Mouse (Mus musculus) limb, embryonic 15.5 days (tissue): Measurements from ENCODE around the gene Arid1b. TPM values are rescaled to one million over a fixed set of nuclear protein-coding genes. Genes with fewer than 3 reads are reported as not detected.
"Not testable (repeated sequence)": the region's sequence is repeated elsewhere in the genome, so short reads cannot be mapped to it uniquely, and the experiment has no call there.

Experiments used
- ATAC-seq: fragments of 200-750 bp; cut with Nextera tagmentation; 2 replicates; pipeline ENCODE4 v1.8.0; 2017; ENCODE audit warnings: low read depth, moderate TSS enrichment; ENCODE audit not compliant: insufficient number of reproducible peaks, low FRiP score, low TSS enrichment
- H3K27ac ChIP-seq: fragments of 300-500 bp; sonication (generic); 2 replicates; pipeline ENCODE4 v1.5.1; 2015; ENCODE audit warnings: moderate library complexity, mild to moderate bottlenecking, inconsistent platforms
- H3K27me3 ChIP-seq: fragments of 300-500 bp; sonication (generic); 2 replicates; pipeline ENCODE4 v1.6.1; 2015; ENCODE audit warnings: inconsistent platforms
- H3K36me3 ChIP-seq: fragments of 300-500 bp; sonication (generic); 2 replicates; pipeline ENCODE4 v1.6.1; 2015; ENCODE audit warnings: inconsistent platforms
- H3K4me1 ChIP-seq: fragments of 300-500 bp; sonication (generic); 2 replicates; pipeline ENCODE4 v1.6.1; 2015; ENCODE audit warnings: inconsistent platforms
- H3K4me2 ChIP-seq: fragments of 300-500 bp; sonication (generic); 2 replicates; pipeline ENCODE4 v1.6.1; 2015; ENCODE audit warnings: mild to moderate bottlenecking, inconsistent platforms
- H3K4me3 ChIP-seq: fragments of 300-500 bp; sonication (generic); 2 replicates; pipeline ENCODE4 v1.5.1; 2015; ENCODE audit warnings: mild to moderate bottlenecking, inconsistent platforms
- H3K9ac ChIP-seq: fragments of 300-500 bp; sonication (generic); 2 replicates; pipeline ENCODE4 v1.6.1; 2015; ENCODE audit warnings: inconsistent platforms
- H3K9me3 ChIP-seq: fragments of 300-500 bp; sonication (generic); 2 replicates; pipeline ENCODE4 v1.6.1; 2016; ENCODE audit warnings: inconsistent platforms
- WGBS: fragments of 180-500 bp; shearing (Covaris S2); methylation state at CpG from one replicate; pipeline ENCODE4 v1.1.7; 2015; 5-methylcytosine and 5-hydroxymethylcytosine counted together
- polyA plus RNA-seq: library from polyadenylated mRNA; unstranded; fragments of >200 nt; fragmentation: Nextera tagmentation; extraction: Ambion mirVana; gene quantifications from 2 replicates; pipeline ENCODE4 v1.2.1, GENCODE M21; 2015

Arid1b gene
- polyA plus RNA-seq, 1 experiment from 2014 or later = 11.4 TPM

DNA sequence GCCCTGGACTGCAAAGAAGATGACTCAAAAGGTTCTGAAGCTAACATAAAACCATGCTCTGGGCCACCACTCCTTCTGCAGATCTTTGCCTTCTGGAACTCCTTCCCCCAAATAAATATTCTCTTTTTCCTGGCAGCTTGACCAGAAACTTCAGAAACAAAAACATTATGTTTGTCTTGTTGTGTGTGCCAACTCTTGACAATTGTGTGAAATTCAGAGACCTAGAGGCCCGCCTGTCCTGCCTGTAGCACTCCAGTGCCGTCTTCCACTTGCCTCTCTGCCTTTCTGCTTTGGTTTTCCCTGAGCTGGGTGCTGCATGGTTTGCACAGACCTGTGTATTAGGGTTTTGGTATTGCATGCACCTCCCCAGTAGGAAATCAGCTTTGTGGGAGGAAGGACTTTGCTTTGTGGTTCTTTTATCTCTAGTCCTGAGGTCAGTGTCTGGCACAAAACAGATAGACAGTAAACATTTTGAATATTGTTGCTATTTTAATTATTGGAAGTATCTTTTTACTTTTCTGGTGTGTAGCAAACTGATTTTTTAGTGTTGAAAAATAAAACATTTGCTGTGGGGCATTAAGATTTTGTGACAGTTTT, 114.5 kb downstream of the Arid1b start:
- ATAC-seq = no peak
- Histone ChIP-seq H3K27me3 (no peaks in the 10 kb centered on the region), H3K9ac (no peak overlapping the region), H3K4me2 (no peak overlapping the region), H3K4me3 (no peak overlapping the region), H3K27ac (no peak overlapping the region), H3K9me3 (no peaks in the 10 kb centered on the region), H3K4me1 (peaks cover 40% of the 10 kb centered on the region), H3K36me3 (no peaks in the 10 kb centered on the region)
- 55% methylated on average over 2 of the region's 2 CpGs for WGBS

DNA sequence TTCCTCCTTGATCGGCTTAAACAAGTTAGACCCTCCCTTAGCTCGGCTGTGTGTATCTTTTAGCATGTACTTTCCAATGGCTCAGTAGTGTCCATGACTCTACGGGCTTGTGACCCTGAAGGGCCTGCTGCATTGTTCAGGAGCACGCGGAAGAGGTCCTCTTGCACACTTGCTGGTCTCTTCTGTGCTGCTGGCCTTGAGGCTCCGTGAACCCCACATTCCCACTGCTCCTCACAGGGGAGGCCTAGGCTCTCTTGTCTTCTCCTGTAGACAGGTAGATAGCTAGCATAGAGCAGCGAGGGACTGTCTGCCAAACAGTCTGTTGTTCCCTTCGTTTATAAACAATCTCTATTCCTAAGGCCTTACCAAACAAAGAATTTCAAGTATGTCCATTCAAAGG, 115.2 kb downstream of the Arid1b start:
- H3K27me3 ChIP-seq = no peaks in the 10 kb centered on the region
- peaks cover 40% of the 10 kb centered on the region for H3K4me1 ChIP-seq
- H3K4me3 ChIP-seq = no peak overlapping the region
- ATAC-seq = no peak
- H3K36me3 ChIP-seq = no peaks in the 10 kb centered on the region
- no peak overlapping the region for H3K4me2 ChIP-seq
- WGBS = 74% methylated on average over 8 of the region's 8 CpGs
- no peaks in the 10 kb centered on the region for H3K9me3 ChIP-seq
- H3K9ac ChIP-seq = no peak overlapping the region
- no peak overlapping the region for H3K27ac ChIP-seq

DNA sequence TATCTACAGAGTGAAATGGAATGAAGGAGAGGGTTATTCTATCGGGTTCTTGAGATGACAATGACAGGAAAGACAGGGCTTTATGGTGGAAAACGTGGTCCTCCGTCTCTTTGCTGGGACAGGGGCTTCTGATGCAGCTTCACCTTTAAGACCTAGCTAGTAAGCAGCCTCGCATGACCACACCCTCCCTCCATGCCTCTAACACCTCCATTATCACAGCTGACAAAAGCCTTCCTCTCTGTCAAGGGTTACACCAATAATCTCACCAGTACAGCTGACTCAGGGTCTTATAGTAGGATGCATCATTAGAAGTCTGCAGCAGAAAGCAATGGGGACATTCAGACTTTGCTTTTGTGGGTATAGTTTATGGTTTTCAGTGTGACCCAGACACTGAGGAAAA, 116.0 kb downstream of the Arid1b start:
- no peak overlapping the region for H3K9ac ChIP-seq
- no peaks in the 10 kb centered on the region for H3K27me3 ChIP-seq
- peaks cover 34% of the 10 kb centered on the region for H3K4me1 ChIP-seq
- H3K4me3 ChIP-seq = no peak overlapping the region
- H3K4me2 ChIP-seq = no peak overlapping the region
- WGBS = 72% methylated on average over 4 of the region's 4 CpGs
- no peak for ATAC-seq
- H3K9me3 ChIP-seq = no peaks in the 10 kb centered on the region
- H3K27ac ChIP-seq = no peak overlapping the region
- no peaks in the 10 kb centered on the region for H3K36me3 ChIP-seq

DNA sequence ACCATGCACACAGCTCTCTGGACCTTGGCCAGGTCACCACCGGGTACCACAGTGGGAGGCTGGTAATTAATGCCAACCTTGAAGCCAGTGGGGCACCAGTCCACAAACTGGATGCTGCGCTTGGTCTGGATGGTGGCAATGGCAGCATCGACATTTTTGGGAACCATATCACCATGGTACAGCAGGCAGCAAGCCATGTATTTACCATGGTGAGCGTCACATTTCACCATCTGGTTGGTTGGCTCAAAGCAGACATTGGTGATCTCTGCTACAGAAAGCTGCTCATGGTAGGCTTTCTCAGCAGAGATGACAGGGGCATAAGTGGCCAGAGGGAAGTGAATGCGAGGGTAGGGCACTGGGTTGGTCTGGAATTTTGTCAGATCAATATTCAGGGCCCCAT, 116.8 kb downstream of the Arid1b start:
- not testable (repeated sequence) for H3K36me3 ChIP-seq, H3K27me3 ChIP-seq, H3K9me3 ChIP-seq, H3K4me2 ChIP-seq, H3K27ac ChIP-seq, H3K4me3 ChIP-seq, ATAC-seq, H3K9ac ChIP-seq
- WGBS = 95% methylated on average over 5 of the region's 5 CpGs
- peaks cover 28% of the 10 kb centered on the region for H3K4me1 ChIP-seq

DNA sequence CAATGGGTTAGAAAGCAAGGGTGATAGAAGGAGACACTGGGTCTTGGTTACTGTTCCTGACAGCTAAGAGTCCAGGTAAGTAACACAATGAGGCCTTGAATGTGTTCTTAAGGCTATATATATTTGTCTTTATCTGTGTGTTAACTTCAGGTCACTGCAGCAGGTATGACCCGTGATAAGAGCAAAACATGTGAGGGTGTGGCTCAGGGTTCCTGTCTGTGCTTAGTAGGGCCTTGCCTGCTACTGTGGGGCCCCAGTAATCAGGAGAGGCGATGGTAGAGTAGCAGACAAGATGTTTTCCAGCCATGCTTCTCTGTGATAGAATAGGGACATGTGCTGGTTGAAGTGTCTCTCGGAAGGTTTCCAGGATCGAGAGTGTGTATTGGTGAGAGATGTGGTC, 118.0 kb downstream of the Arid1b start:
- Histone ChIP-seq H3K4me3 (no peak overlapping the region), H3K4me1 (peaks cover 17% of the 10 kb centered on the region), H3K36me3 (no peaks in the 10 kb centered on the region), H3K4me2 (no peak overlapping the region), H3K27ac (no peak overlapping the region), H3K27me3 (no peaks in the 10 kb centered on the region), H3K9me3 (no peaks in the 10 kb centered on the region), H3K9ac (no peak overlapping the region)
- ATAC-seq = no peak
- 88% methylated on average over 4 of the region's 4 CpGs for WGBS

DNA sequence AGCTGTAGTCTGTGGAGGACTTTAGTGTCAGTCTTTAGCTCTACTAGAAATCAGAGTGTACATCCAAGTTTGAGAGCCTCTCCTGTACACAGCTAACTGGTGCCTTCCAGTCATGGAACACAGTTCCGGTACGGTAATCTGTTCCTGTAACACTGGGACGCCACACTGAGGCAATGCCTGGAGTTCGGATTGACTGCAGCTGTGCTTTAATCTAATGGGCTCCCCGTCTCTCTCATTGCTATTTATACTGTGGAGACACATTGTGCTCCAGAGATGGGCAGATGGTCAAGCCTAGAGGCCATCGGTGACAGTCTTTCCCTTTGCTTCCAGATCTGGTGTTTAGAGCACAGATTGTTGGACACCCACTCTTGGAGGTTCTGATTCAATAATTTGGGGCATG, 121.8 kb downstream of the Arid1b start:
- Histone ChIP-seq H3K4me2 (no peak overlapping the region), H3K4me3 (no peak overlapping the region), H3K9ac (no peak overlapping the region), H3K4me1 (peaks cover 5% of the 10 kb centered on the region; the same call in 1 of the 2 replicates), H3K36me3 (no peaks in the 10 kb centered on the region), H3K9me3 (no peaks in the 10 kb centered on the region), H3K27ac (no peak overlapping the region), H3K27me3 (no peaks in the 10 kb centered on the region)
- 86% methylated on average over 6 of the region's 6 CpGs for WGBS
- ATAC-seq = no peak

DNA sequence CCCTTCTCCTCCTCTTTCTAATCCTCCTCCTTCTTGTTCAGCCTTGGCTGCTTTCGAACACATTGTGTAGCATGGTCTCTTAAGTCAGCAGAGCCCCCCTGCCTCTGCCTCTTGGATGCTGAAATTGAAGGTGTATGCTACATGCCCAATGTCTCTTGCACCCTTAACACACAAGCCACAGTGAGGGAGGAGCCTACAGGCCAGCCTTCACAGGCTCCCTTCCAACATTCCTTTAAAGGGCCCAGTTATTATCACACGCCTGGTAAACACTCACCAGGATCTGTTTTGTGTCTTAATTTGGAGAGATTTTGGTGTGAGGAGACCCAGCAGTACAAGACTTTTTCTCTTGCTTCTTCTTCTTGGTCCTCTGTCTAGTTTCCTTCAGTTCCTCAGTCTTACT, 122.9 kb downstream of the Arid1b start:
- WGBS = 72% methylated on average over 2 of the region's 2 CpGs
- Histone ChIP-seq H3K9ac (no peak overlapping the region), H3K36me3 (no peaks in the 10 kb centered on the region), H3K4me1 (peaks cover 5% of the 10 kb centered on the region; the same call in 1 of the 2 replicates), H3K4me2 (no peak overlapping the region), H3K4me3 (no peak overlapping the region), H3K27me3 (no peaks in the 10 kb centered on the region), H3K9me3 (no peaks in the 10 kb centered on the region), H3K27ac (no peak overlapping the region)
- ATAC-seq = no peak

DNA sequence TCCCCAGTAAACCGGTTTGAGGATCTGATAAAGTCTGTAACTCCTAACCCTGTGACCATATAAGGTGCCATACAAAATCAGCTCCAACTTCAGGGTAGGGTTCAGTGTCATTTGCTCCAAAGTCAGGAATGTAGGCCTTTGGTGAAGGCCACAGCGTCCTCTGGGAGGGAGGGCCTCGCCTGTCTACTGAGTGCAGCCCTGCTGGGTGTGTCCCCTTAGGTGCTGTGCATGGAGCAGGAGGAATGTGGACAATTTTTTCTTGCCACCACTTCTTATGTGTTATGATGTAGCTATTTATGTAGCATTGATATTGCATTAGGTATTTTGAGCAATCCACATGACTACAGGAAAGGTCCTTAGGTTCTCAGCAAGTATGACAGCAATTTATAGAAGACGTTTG, 124.0 kb downstream of the Arid1b start:
- Histone ChIP-seq H3K4me1 (peaks cover 5% of the 10 kb centered on the region; the same call in 1 of the 2 replicates), H3K9me3 (no peaks in the 10 kb centered on the region), H3K27ac (no peak overlapping the region), H3K9ac (no peak overlapping the region), H3K27me3 (no peaks in the 10 kb centered on the region), H3K4me2 (no peak overlapping the region), H3K36me3 (no peaks in the 10 kb centered on the region), H3K4me3 (no peak overlapping the region)
- ATAC-seq = no peak
- WGBS = 79% methylated on average over 4 of the region's 4 CpGs

DNA sequence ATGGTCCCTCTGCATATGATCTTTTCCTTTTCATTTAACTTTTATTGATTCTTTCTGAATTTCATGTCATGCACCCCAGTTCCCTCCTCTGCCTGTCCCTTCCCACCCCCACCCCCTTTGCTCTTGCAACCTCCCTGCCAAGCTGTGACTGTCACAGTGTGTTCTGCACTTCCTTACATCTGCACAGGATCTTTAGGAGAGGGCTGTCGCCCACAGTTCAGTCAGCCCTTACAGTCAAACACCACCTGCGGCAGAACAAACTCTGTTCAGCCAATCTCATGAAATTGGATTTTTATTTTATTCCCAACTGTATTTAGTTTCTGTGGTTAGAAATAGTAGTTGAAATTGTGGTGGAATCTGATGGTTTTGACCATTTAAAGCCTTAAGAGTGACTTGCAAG, 130.5 kb downstream of the Arid1b start:
- Histone ChIP-seq H3K9me3 (no peaks in the 10 kb centered on the region), H3K4me1 (peaks cover 31% of the 10 kb centered on the region), H3K4me3 (no peak overlapping the region), H3K4me2 (no peak overlapping the region), H3K27ac (peak overlapping the region; percentile 23; the same call in 1 of the 2 replicates), H3K36me3 (no peaks in the 10 kb centered on the region), H3K9ac (no peak overlapping the region), H3K27me3 (no peaks in the 10 kb centered on the region)
- ATAC-seq = no peak
- 21% methylated on average over 2 of the region's 2 CpGs for WGBS

DNA sequence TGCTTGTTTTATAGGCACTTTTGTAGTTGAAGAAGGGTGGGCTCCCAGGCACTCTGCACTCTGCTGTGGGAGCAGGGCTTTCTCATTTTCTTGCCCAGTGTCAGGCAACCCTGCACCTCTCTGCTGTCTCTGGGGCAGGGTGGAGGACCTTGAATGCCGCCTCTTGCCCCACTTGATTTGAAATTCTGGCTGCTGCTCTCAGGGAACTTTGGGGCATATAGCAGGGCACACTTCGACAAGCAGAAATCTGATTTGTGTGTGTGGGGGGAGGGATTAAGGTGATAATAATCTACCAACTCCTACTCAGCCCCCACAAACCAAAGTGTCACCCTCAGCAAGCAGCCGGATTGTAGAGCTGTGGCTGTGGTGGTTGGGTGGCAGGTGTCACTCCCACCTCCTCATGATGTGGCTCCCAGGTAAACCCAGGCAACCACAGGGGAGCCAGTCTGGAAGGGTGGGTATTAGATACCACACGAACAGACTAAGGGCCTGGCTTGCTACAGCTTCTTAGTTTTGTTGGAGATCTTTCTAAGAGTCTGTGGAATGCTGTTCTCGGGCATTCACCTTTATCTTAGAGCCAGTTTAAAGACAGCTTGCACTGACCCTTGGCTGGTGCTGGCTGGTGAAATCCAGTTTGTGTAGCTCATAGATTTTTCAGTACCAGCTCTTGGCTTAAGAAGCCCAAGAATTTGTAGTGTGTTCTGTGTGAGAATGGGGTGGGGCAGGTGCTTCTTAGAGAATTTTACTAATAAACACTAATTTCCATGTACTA, 131.1 kb downstream of the Arid1b start:
- no peaks in the 10 kb centered on the region for H3K27me3 ChIP-seq
- no peak overlapping the region for H3K9ac ChIP-seq
- H3K4me2 ChIP-seq = no peak overlapping the region
- 49% methylated on average over 5 of the region's 5 CpGs for WGBS
- no peak for ATAC-seq
- peak overlapping the region; percentile 23; the same call in 1 of the 2 replicates for H3K27ac ChIP-seq
- no peaks in the 10 kb centered on the region for H3K9me3 ChIP-seq
- H3K4me3 ChIP-seq = no peak overlapping the region
- peaks cover 34% of the 10 kb centered on the region for H3K4me1 ChIP-seq
- no peaks in the 10 kb centered on the region for H3K36me3 ChIP-seq

DNA sequence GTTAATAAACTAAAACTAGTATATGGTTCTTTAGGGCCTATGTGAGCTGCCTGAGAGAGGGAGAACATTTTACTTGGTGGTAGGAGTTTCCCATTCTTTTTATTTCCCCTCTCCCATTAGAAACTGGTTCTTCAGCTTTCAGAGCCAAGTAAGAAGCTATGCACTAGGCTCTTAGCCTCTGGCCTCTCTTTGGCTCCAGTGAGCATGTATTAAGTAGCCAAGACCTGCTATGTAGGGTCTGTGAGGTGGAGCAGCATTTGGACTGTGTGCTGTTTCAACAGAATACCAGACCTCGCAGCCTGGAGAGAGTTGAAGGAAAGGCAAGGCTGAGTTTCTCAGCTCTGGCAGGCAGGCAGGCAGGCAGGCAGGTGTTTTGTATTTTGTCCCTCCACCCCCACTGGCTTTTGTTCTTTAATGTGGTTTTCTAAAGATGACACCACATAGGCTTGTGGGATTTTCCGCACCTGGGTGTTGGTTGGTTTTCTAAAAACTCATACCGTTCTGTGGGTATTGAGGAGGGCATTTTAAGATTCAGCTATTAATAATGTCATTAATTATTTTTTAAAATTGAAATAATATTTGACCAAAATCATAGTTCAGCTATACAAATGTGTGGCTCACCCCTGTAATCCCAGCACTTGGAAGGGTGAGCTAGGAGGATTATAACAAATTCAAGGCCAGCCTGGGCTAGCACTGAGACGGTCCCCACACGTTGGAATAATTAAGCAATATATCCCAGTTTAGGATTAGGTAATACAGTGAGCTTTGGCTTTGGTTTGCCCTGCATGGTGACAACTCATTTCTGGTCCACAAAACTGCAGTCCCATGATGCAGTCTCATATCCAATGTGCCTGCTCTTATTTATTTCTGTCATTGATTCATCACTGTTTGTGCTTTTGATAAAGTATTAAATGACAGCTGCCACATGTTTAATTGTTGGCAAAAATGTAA, 132.0 kb downstream of the Arid1b start:
- Histone ChIP-seq H3K27ac (0 out of 2 replicates have a peak overlapping the region, but pooled peaks have one; percentile 5), H3K9ac (no peak overlapping the region), H3K36me3 (no peaks in the 10 kb centered on the region), H3K4me1 (peaks cover 37% of the 10 kb centered on the region), H3K4me3 (no peak overlapping the region), H3K9me3 (no peaks in the 10 kb centered on the region), H3K4me2 (no peak overlapping the region), H3K27me3 (no peaks in the 10 kb centered on the region)
- ATAC-seq = no peak
- WGBS = 58% methylated on average over 5 of the region's 5 CpGs

DNA sequence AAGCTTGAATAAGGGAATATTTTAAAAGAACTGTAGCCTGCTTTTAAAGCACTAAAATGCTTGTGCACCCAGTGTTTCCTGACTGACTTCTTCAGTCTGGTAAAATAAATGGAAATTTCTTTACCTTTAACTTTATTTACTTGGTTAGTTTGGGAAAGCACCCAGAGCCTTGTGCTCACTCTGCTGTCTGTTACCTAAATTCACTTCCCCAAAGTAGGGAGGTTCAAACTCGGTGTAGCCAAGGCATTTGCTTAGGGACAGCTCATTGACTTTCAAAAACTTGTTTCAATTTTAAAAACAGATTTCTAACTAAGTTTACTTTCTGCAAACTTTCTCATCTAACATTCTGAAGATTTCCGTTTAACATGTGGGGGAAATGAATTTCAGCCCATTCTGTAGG, 135.5 kb downstream of the Arid1b start:
- peaks cover 36% of the 10 kb centered on the region for H3K4me1 ChIP-seq
- no peak for ATAC-seq
- no peak overlapping the region for H3K9ac ChIP-seq
- no peak overlapping the region for H3K4me2 ChIP-seq
- H3K27me3 ChIP-seq = no peaks in the 10 kb centered on the region
- no peak overlapping the region for H3K27ac ChIP-seq
- H3K4me3 ChIP-seq = no peak overlapping the region
- 70% methylated on average over 2 of the region's 2 CpGs for WGBS
- no peaks in the 10 kb centered on the region for H3K9me3 ChIP-seq
- no peaks in the 10 kb centered on the region for H3K36me3 ChIP-seq
